Mouse (Mus musculus): ENCODE measurements around the gene Speg.

- TF ChIP-seq POLR2A (IDR thresholded peaks at IDR 0.05; ENCODE audit: insufficient read depth, low read length) (no peak), CTCF (IDR thresholded peaks at IDR 0.05; ENCODE audit: low read depth, low read length) (no peak)
Observed at GRCm38 (mm10) chr1:75384470-75385141, 9.5 kb downstream of the Speg start.

Measured in ES-Bruce4 (cell line).